Mouse (Mus musculus) neural tube, embryonic 12.5 days (tissue): Measurements from ENCODE around the gene Cldn3. TPM values are rescaled to one million over a fixed set of nuclear protein-coding genes. Genes with fewer than 3 reads are reported as not detected.
"Not testable (repeated sequence)": the region's sequence is repeated elsewhere in the genome, so short reads cannot be mapped to it uniquely, and the experiment has no call there.

Source experiments
- ATAC-seq: fragments of 200-750 bp; cut with Nextera tagmentation; 2 replicates; pipeline ENCODE4 v1.8.0; 2017; ENCODE audit warnings: low read depth, mild to moderate bottlenecking, moderate TSS enrichment, moderate library complexity; ENCODE audit not compliant: low FRiP score
- H3K27ac ChIP-seq: fragments of 300-500 bp; sonication (generic); 2 replicates; pipeline ENCODE4 v1.5.1; 2016
- H3K27me3 ChIP-seq: fragments of 300-500 bp; sonication (generic); replicated peaks from 2 replicates; pipeline ENCODE4 v1.6.1; 2016; ENCODE audit warnings: mild to moderate bottlenecking
- H3K36me3 ChIP-seq: fragments of 300-500 bp; sonication (generic); 2 replicates; pipeline ENCODE4 v1.6.1; 2016; ENCODE audit warnings: mild to moderate bottlenecking
- H3K4me1 ChIP-seq: fragments of 300-500 bp; sonication (generic); 2 replicates; pipeline ENCODE4 v1.6.1; 2016
- H3K4me2 ChIP-seq: fragments of 300-500 bp; sonication (generic); replicated peaks from 2 replicates; pipeline ENCODE4 v1.6.1; 2016; ENCODE audit warnings: mild to moderate bottlenecking
- H3K4me3 ChIP-seq: fragments of 300-500 bp; sonication (generic); 2 replicates; pipeline ENCODE4 v1.5.1; 2016
- H3K9ac ChIP-seq: fragments of 300-500 bp; sonication (generic); 2 replicates; pipeline ENCODE4 v1.6.1; 2016; ENCODE audit warnings: mild to moderate bottlenecking
- H3K9me3 ChIP-seq: fragments of 300-500 bp; sonication (generic); 2 replicates; pipeline ENCODE4 v1.6.1; 2016; ENCODE audit warnings: mild to moderate bottlenecking
- WGBS: fragments of 180-500 bp; shearing (Covaris S2); methylation state at CpG from one replicate; pipeline ENCODE4 v1.1.7; 2016; 5-methylcytosine and 5-hydroxymethylcytosine counted together
- polyA plus RNA-seq: library from polyadenylated mRNA; unstranded; fragments of >200 nt; fragmentation: Nextera tagmentation; extraction: Ambion mirVana; gene quantifications from 2 replicates; pipeline ENCODE4 v1.2.1, GENCODE M21; 2016

The Cldn3 gene
- polyA plus RNA-seq, 1 experiment from 2014 or later, result 1.9 TPM

DNA sequence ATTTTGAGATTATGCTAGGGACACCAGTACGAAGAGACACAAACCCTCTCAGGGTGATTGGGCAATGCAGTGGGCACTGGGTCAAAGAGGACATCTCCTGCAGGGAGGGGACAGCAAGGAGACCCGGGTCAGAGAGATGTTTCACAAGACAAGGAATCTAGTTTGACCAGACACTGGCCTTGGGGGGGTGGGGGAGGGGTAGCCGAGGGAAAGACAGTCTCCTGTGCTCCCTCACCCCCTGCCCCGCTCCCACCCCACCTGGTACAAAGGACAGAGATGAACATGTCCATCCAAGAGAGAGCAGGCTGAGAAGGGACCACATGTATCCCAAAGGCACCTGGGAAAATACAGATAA lies 38.0 kb upstream of the Cldn3 start:
- no peak for ATAC-seq
- peaks cover 5% of the 10 kb centered on the region; the same call in 1 of the 2 replicates for H3K4me1 ChIP-seq
- no peak overlapping the region for H3K9ac ChIP-seq
- no peak overlapping the region for H3K4me3 ChIP-seq
- no peaks in the 10 kb centered on the region for H3K9me3 ChIP-seq
- H3K27me3 ChIP-seq, result peaks cover 37% of the 10 kb centered on the region
- no peaks in the 10 kb centered on the region for H3K36me3 ChIP-seq
- no peak overlapping the region for H3K27ac ChIP-seq
- WGBS, result 70% methylated on average over 4 of the region's 4 CpGs
- no peak overlapping the region for H3K4me2 ChIP-seq

DNA sequence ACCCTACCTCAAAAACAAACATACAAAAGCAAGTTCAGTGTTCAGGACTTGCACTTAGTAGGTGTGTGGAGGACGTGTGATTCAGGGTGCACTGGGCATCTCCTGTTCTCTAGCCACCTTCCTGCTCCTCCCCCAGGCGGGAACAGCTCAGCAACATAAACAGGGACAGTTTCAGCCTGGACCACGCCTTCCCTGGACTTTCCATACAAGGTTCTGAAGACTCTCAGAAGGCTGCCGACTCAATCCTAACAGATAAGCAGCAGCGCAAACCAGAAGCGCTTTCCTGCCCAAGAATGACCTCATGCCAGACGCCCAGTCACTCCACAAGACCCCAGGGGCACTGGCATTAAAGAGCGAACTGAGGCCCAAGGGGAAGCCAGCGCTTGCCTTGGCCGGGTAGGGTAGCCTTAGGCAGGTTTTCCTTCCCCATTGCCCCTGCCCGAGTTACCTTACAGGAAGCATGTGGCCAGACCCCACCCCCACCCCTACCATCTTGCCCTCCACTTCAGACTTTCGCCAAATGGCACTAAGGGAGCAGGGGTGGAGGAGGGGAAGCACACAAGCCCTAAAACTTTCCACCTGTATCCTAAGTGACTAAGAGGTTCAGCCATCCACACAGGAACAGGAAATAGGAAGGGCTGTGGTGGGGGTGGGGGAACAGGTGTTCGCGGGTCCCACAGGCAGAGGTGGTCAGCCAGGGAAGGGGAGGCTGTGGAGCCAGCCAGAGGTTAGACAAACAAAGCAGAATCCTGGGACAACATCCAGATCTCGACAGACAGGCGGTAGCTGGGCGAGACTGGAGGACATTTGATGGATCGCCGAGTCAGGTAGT lies 34.7 kb upstream of the Cldn3 start:
- Histone ChIP-seq H3K36me3 (no peaks in the 10 kb centered on the region), H3K27ac (no peak overlapping the region), H3K4me1 (peaks cover 5% of the 10 kb centered on the region; the same call in 1 of the 2 replicates), H3K9ac (no peak overlapping the region), H3K9me3 (no peaks in the 10 kb centered on the region), H3K4me2 (no peak overlapping the region), H3K27me3 (peaks cover 18% of the 10 kb centered on the region), H3K4me3 (no peak overlapping the region)
- WGBS, result 49% methylated on average over 19 of the region's 19 CpGs
- no peak for ATAC-seq

DNA sequence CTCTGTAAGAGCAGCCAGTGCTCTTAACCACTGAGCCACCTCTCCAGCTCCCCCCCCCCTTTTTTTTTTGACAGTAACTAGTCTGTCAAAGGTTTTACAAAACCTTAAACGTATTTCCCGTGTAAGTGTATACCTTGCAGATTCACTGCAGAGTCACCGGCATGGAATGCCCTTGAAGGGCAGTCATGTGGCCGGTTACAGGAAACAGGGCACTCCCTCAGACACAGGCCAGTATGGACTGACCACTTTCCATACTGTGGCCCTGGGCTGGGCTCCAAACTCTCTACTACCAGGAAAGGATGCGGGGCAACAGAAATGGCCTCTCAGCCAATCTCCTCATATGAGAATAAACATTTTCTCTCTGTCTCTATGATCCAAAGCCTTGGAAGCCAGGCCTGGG lies 30.5 kb upstream of the Cldn3 start:
- WGBS, result 84% methylated on average over 5 of the region's 5 CpGs
- Histone ChIP-seq H3K9me3 (no peaks in the 10 kb centered on the region), H3K36me3 (no peaks in the 10 kb centered on the region), H3K27me3 (0 out of 2 replicates have a peak, but pooled peaks cover 3% of the 10 kb centered on the region), H3K27ac (no peak overlapping the region), H3K4me3 (no peak overlapping the region), H3K9ac (no peak overlapping the region), H3K4me2 (no peak overlapping the region), H3K4me1 (no peaks in the 10 kb centered on the region)
- no peak for ATAC-seq

DNA sequence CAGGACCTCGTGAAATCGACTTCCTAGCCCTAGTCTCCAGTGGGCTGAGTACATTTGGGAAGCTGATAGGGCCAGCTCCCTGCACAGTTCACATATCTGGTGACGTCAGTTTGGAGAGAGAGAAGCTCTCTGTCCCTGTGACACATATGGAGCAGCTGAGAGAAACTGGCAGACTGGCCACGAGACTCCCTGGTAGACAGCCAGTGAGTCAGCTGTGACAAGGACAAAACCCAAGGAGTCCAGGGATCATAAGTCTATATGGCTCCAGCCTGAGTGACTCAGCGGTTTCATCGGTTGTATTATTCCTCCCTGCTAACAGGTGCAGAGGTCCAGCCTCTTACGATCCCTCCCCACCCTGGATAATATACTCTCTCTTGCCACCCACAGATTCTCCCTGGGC lies 26.9 kb upstream of the Cldn3 start:
- H3K9me3 ChIP-seq, result no peaks in the 10 kb centered on the region
- H3K27me3 ChIP-seq, result no peaks in the 10 kb centered on the region
- no peaks in the 10 kb centered on the region for H3K4me1 ChIP-seq
- no peak overlapping the region for H3K4me2 ChIP-seq
- WGBS, result 79% methylated on average over 7 of the region's 7 CpGs
- no peak overlapping the region for H3K9ac ChIP-seq
- H3K27ac ChIP-seq, result no peak overlapping the region
- H3K4me3 ChIP-seq, result no peak overlapping the region
- no peak for ATAC-seq
- H3K36me3 ChIP-seq, result no peaks in the 10 kb centered on the region

DNA sequence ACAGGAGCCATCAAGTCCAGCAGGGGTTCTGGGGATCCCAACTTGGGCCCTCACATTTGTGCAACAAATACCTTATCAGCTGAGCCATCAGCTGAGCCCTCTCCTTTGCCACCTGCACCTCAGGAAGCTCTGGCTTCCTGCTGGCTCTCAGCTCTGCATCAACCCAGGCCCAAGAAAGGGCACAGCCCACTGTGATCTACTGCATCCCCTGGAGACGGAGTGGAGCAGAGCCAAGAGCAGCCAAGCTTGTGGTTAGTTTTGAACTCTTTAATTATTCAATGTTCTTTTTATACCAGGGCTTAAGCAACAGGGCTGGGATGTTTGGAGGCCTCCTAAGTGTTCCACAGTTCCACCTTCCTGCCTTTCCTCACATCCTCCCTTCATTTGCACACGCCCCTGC lies 25.6 kb upstream of the Cldn3 start:
- H3K27ac ChIP-seq, result no peak overlapping the region
- ATAC-seq, result no peak
- H3K9ac ChIP-seq, result no peak overlapping the region
- no peaks in the 10 kb centered on the region for H3K9me3 ChIP-seq
- H3K27me3 ChIP-seq, result no peaks in the 10 kb centered on the region
- WGBS, result 61% methylated on average over 2 of the region's 2 CpGs
- no peaks in the 10 kb centered on the region for H3K36me3 ChIP-seq
- no peaks in the 10 kb centered on the region for H3K4me1 ChIP-seq
- H3K4me2 ChIP-seq, result no peak overlapping the region
- no peak overlapping the region for H3K4me3 ChIP-seq

DNA sequence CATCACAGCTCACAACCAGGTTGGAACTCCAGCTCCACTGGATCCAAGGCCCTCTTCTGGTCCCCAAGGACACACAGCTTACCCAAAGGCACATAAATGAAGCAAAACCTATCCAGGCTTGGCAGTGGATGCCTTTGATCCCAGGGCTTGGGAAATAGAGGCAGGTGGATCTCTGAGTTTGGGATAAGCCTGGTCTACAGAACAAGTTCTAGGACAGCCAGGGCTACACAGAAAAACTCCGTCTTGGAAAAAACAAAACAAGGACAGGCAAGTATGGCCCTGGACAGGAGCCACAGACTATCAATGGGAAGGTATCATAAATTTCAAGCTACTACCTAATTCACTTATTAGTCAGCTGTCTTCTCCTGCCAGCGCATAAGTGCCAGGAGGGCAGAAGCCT lies 24.5 kb upstream of the Cldn3 start:
- Histone ChIP-seq H3K36me3 (no peaks in the 10 kb centered on the region), H3K9me3 (no peaks in the 10 kb centered on the region), H3K27me3 (no peaks in the 10 kb centered on the region), H3K4me3 (no peak overlapping the region), H3K4me1 (no peaks in the 10 kb centered on the region; the same call in 1 of the 2 replicates), H3K27ac (no peak overlapping the region), H3K9ac (no peak overlapping the region), H3K4me2 (no peak overlapping the region)
- WGBS, result 94% methylated on average over 2 of the region's 2 CpGs
- ATAC-seq, result no peak

DNA sequence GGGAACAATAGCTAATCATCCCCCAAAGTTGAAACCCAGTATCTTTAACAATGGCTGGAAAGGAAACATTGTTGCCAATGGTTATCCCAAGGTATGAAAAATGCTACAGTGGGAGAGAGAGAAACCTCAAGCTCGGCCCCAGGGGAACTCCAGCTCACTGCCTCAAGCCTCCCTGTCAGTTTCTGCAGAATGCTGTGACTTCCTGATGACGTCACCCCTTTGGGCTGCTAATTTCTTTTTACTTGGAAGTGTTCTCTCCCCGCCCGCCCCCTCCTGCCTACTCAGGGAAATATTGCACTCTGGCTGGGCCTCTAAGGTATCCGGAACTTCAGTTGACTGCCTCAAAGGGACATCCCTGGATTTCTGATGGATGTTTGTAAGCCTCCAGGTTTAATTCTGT lies 22.5 kb upstream of the Cldn3 start:
- Histone ChIP-seq H3K4me2 (no peak overlapping the region), H3K9ac (no peak overlapping the region), H3K4me3 (no peak overlapping the region), H3K27me3 (peaks cover 6% of the 10 kb centered on the region; the same call in 1 of the 2 replicates), H3K4me1 (no peaks in the 10 kb centered on the region; the same call in 1 of the 2 replicates), H3K36me3 (no peaks in the 10 kb centered on the region), H3K27ac (no peak overlapping the region), H3K9me3 (no peaks in the 10 kb centered on the region)
- WGBS, result 30% methylated on average over 5 of the region's 5 CpGs
- no peak for ATAC-seq

DNA sequence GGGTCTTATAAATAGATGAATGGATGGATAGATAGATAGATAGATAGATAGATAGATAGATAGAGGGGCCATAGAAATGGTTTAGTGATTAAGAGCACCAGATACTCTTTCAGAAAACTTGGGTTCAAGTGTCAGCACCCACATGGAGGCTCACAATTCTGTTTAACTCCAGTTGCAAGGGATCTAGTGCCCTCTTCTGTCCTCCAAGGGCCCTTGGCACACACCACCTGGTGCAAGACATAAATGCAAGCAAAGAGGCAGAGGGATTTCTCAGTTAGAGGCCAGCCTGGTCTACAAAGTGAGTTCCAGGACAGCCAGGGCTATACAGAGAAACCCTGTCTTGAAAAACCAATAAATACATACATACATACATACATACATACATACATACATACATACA lies 21.4 kb upstream of the Cldn3 start:
- not testable (repeated sequence) for H3K4me2 ChIP-seq, H3K27me3 ChIP-seq, H3K27ac ChIP-seq, H3K9me3 ChIP-seq, H3K9ac ChIP-seq, H3K4me3 ChIP-seq, H3K36me3 ChIP-seq, ATAC-seq, H3K4me1 ChIP-seq

DNA sequence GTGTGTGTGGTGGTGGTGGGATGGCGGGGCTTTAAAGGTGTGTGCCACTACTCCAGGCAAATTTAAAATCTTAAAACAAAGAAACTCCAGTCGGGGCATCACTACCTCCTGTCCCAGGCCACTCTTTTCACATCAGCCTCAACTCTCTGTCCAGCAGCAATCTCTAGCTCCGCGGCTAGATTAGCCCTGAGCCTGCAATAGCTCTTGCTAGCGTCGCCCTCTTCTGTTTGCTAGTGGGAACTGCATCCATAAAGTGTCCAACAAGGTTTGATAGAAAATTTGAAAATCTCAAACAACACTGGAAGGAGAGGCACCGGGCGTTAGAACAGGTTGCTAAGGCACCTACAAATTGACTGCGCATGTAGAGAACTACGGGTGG lies 20.6 kb upstream of the Cldn3 start:
- H3K4me2 ChIP-seq, result peak overlapping the region; percentile 51
- no peak overlapping the region for H3K27ac ChIP-seq
- ATAC-seq, result no peak
- H3K36me3 ChIP-seq, result no peaks in the 10 kb centered on the region
- peaks cover 6% of the 10 kb centered on the region; the same call in 1 of the 2 replicates for H3K27me3 ChIP-seq
- no peak overlapping the region for H3K9ac ChIP-seq
- H3K9me3 ChIP-seq, result no peaks in the 10 kb centered on the region
- no peaks in the 10 kb centered on the region; the same call in 1 of the 2 replicates for H3K4me1 ChIP-seq
- no peak overlapping the region for H3K4me3 ChIP-seq
- WGBS, result 3% methylated on average over 10 of the region's 10 CpGs

DNA sequence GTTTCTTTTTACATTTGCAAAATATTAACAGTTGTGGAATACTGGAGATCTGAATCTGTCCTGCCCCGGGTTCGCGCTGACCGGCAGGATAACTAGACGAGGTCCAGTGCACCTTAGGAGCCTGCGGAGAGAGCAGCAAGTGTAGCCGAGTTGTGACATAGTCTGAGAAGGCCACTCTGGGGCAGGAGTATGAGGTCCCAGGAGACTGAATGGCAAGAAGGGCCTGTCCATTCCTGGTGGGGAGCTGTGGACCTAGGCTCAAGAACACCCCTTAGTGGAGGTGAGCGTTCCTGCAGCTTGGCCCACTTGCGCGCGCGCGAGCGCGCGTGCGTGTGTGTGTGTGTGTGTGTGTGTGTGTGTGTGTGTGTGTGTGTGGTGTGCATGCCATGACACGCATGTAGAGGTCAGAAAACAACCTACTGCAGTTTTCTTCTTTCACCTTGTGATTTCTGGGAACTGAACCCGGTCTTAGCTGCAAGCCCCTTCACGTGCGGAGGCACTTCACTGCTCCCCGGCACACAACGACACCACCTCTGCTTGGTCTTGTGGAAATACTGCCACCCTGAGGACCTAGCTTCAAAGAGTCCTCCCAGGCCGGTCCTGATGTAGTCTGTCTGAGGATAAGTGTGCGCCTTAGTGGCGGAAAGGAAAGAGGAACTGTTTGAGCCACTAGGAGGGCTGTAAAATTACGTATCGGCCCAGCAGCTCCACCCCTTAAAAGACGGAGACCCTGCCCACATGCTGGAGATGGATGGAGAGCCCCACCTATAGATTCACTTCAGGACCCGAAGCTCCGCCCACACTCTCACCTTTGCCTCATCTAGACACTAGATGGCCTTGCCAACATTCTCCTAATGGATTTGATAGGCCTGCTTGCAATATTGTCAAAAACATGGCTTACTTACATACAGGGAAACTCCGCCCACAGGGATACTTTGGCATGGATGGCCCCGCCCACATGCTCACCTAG lies 19.9 kb upstream of the Cldn3 start:
- peaks cover 6% of the 10 kb centered on the region; the same call in 1 of the 2 replicates for H3K27me3 ChIP-seq
- 4% methylated on average over 33 of the region's 33 CpGs for WGBS
- H3K9ac ChIP-seq, result no peak overlapping the region
- no peak overlapping the region for H3K27ac ChIP-seq
- no peaks in the 10 kb centered on the region; the same call in 1 of the 2 replicates for H3K4me1 ChIP-seq
- H3K4me3 ChIP-seq, result peak overlapping the region; percentile 9; the same call in 1 of the 2 replicates
- peak overlapping the region; percentile 51 for H3K4me2 ChIP-seq
- H3K9me3 ChIP-seq, result no peaks in the 10 kb centered on the region
- H3K36me3 ChIP-seq, result no peaks in the 10 kb centered on the region
- peak; percentile 33; the same call in 1 of the 2 replicates for ATAC-seq

DNA sequence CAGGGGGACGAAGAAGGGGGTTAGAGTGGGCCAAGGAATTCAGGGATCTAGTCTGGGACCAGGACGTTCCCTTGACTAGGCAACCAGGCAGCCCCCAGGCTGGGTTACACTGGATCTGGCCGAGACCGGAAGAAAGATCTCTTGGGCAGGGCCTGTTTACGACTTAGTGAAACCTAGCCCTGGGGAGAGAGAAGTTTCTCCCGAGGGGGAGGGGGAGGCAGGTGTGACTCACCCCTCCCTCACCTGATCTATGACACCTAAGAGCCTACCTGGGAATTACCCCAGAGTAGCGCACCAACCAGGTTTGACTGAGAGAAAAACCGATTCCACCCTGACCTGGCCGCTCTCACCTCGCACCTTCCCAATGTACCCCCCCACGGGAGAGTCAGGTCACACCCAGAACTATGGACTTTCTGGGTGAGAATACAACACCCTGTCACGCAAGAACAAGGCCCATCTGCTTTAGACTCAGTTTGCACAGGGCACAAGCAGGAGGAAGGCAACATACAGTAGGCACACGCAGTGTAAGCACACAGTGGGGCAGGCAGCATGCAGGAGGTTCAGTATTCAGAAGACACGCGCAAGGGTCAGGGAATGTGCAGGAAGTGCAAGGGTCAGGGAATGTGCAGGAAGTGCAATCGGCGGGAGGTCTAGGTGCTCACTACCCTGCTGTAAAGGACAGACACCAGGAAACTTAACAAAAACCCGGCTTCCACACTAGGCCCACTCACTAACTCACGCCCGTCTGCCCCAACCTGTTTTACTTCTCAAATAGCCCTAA lies 18.7 kb upstream of the Cldn3 start:
- no peaks in the 10 kb centered on the region; the same call in 1 of the 2 replicates for H3K4me1 ChIP-seq
- H3K27ac ChIP-seq, result no peak overlapping the region
- no peak overlapping the region for H3K9ac ChIP-seq
- WGBS, result 73% methylated on average over 20 of the region's 20 CpGs
- no peak for ATAC-seq
- no peak overlapping the region for H3K4me2 ChIP-seq
- H3K27me3 ChIP-seq, result peaks cover 6% of the 10 kb centered on the region; the same call in 1 of the 2 replicates
- no peaks in the 10 kb centered on the region for H3K9me3 ChIP-seq
- H3K36me3 ChIP-seq, result no peaks in the 10 kb centered on the region
- H3K4me3 ChIP-seq, result no peak overlapping the region
